Mouse (Mus musculus): Measurements from ENCODE around the gene Igsf3.
"Not testable (repeated sequence)": the region's sequence is repeated elsewhere in the genome, so short reads cannot be mapped to it uniquely, and the experiment has no call there.

Gene Igsf3

DNA sequence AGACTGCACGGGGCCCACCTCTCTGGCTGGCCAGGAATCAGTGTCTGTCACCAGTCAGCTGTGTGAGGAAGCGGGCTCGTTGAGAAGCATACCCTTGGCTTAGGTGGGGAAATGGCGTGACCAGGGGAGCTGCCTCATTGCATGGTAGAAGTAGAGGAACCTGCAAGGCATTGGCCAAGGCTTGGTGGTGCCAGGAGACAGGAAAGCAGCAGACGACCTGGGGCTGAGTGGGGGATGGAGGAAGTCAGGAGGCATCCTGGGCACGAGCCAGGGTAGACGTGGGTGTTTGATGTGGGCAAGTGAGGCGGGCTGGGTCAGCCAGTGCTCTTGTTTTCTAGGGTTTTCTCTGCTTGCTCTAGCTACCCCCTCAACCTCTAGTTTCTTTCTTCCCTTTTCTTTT lies 30.7 kb downstream of the Igsf3 start:
- DNase-seq: peak; percentile 68 to 78

DNA sequence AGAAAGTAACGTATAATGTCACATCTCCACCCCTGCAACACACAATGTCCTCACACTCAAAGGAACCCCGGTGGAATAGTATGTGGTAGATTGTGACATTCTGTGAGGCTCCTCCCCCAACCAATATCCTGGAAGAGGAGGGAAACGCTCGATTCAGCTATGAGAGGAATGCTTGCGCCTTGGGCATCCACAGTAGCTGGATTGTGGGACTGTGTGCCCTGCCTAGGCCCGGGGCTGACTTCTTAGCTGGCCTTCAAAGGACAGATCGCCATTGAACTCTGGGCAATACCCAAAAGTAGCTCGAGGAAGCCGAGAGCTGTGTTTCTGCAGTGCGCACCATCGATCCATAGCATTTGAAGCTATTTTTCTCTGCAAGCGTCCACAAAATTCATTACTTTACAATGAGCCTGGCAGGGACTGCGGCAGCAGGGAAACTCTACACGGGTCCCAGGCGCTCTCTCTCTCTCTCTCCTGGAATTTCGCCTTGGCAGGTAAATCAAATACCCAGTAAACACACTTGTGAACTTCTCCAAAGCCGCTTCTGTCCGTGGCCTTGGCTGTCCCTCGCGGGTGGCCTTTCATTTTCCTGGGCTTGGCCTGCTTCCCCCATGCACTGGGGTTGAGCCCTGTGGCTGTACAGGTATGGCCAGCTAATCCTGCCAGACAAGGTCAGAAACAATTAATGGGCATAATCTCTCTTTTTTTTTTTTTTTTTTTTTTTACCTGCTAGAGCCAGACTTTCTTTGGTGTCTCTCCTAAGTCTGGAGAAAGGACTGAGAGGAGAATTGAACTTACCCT lies 32.3 kb downstream of the Igsf3 start:
- no peak for DNase-seq

DNA sequence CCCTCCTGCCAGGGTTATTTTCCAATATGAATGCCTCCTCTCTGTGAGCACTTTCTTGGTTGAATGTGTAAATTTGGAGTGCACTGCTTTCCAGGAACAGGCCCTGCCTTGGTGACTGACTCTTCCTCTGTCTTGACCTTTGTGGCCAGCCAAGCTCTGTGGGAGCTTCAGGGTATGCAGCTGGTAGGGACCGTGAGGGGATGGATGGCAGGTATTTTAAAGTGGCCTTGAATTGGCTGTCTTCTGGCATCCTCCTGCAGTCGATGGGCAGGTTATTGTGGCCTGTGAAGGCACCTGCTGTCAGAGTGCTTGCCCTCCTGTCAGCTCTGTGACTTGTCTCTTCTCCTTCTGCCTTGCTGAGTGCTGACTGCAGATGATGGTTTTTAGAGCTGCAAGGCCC lies 33.3 kb downstream of the Igsf3 start:
- peak in 1 of 2 experiments; percentile 52 for DNase-seq

DNA sequence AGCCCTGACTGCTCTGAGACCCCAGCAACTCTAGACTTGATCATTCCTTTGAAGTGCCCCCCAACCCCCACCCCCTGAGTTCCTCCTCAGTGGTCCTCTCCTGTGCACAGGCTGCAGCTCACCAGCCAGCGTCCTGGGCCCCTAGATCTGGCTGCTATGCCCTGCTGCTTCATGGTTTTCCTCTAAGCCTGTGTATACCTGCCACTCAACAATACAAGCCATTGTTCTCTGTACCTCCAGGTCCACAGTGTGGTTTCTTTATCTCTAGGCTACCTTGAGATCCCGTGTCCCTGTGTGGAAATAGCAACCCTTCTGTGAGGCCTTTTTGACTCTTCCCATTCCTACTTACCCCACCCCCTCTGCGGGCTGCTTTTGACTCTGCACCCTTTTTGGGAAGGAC lies 33.9 kb downstream of the Igsf3 start:
- no peak for DNase-seq

DNA sequence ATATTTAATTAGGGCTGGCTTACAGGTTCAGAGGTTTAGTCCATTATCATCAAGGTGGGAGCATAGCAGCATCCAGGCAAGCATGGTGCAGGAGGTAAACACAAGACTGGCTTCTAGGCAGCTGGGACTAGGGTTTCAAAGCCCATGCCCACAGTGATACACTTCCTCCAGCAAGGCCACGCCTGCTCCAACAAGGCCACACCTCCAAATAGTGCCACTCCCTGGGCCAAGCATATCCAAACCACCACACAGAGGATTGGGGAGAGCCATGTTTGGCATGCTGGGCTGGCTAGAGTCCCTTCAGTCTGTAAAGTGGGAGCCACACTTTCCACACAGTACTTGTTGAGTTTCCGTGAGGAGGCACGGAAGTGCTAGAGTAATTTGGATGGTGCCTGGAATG lies 34.7 kb downstream of the Igsf3 start:
- no peak for DNase-seq

DNA sequence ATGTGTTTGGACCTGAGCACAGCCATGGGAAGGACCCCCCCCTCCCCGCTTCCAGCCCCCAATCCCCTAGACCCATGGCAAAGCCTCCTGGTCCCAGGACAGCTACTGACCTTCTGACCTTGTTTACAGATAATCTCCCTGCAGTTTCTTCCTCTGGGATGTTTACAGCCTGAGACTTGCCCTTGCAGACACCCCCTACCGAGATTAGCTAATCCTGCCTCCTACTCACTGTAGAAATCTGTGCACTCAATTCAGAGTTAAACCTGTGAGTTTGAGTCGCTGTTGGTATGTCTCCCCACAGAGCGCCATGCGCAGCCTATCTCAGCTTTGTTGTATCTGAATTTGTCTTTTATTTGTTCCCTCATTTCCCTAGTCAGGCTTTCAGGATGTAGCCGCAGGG lies 35.2 kb downstream of the Igsf3 start:
- no peak for DNase-seq

DNA sequence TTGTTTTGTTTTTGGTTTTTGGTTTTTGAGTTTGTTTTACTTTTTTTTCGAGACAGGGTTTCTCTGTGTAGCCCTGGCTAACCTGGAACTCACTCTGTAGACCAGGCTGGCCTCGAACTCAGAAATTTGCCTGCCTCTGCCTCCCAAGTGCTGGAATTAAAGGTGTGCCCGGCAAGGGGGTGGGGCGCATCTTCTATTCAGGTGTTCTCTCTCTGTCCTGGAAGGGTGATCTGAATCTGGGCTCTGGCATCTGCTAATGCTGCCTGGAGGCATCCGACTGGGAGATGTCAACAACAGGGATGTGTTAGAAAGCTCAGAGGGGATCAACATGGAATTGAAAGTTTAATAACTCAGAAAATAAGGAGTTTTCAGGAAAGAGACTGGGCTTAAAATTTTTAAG lies 36.1 kb downstream of the Igsf3 start:
- DNase-seq: not testable (repeated sequence)

DNA sequence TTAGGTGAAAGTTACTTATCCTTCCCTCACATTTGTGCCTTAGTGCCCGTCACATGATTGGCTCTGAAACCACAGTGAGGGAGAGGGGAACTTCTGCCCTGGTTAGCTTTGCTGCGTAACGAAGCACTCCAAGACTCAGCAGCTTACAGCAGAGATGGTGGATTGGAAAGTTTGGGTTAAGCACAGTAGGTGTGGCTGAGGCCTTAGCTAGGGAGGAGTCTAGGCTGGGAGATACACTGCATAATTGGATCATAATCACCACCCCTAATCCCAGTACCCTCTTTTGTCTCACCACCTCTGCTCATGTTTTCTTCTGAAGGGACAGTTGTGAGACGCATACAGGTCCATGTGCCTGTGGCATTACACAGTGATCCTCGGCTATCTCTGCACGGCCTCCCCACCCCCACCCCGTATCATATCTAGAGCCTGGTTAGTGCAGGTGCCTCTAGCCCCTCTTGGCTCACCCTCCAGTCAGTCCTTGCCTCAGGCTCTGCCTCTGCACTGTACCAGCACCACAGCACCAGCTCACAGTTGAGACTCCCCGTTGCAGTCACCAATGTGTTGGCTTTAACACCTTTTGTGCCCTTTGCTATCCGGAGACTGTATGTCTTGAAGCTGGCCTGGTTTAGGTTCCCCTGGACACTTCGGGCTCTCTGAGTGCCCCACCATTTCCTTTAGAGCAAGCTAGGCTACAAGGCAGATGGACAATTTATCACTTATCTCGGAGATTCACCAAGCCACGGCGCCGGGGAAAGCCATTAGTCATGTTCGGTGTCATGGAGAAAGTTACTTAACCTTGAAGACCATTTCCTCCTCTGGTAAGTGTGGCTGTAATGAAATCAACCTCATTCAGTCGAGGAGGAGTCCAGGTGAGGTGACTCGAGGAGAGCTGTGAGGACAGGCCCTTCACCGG lies 42.1 kb downstream of the Igsf3 start:
- no peak for DNase-seq

DNA sequence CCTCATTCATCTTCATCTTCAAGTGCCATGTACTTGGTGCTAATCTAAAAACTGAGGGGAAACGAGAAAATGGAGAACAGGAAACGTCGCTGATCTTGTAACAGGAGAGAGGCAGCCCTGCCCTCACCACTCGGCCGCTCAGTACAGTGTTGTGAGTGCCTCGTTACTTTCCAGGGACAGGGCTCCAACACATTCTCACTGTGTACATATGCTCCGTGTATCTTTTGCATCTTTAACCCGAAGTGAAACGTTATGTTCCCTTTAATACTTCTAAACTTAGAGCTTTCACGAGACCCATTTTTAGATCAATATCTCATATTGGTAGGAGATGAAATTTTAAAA lies 42.7 kb downstream of the Igsf3 start:
- DNase-seq: no peak

DNA sequence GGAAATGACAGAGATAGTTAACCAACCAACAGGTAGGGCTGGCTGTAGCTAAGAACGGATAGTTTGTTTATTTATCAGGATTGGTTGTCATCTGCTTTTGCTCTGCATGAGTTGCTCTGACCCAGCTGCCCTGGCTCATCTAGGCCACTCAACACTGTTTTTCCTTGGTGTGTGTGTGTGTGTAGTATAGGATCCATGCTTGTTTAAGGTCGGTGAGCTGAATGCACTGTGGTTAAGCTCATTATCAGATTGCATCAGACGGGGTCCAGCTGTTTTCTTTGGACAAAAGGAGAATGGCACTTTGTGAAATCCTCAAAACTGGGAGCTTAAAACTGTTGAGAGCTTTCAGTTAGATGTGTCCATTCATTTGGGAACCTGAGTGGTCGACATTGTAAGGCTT lies 46.3 kb downstream of the Igsf3 start:
- no peak for DNase-seq

DNA sequence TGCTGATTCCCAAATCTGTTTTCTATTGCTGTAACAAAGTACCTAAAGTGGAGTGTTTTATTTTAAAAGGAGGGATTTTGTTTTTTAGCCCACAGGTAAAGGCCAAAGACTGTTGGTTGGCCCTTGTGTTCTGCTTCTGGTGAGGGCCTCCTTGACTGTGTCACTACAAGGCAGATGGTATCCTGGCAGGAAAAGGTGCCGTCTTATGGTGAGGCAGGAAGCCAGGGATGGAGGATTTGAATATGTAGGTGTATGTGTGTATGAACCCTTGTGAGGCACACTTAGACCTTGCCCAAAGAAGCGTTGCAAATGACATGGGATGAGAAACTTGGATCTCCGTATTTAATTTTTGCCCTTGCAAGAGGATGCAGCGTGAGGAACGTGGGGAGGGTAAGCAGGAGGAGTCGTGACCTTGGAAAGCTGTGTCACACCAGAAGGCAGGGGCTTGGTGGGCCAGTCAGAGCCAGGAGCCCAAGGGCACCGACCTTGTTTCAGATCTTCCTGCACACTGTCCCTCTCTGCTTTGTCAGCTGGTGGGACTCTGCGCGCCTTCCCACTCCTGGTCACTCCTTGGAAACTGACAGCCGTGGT lies 47.5 kb downstream of the Igsf3 start:
- DNase-seq: peak; percentile 66 to 75

DNA sequence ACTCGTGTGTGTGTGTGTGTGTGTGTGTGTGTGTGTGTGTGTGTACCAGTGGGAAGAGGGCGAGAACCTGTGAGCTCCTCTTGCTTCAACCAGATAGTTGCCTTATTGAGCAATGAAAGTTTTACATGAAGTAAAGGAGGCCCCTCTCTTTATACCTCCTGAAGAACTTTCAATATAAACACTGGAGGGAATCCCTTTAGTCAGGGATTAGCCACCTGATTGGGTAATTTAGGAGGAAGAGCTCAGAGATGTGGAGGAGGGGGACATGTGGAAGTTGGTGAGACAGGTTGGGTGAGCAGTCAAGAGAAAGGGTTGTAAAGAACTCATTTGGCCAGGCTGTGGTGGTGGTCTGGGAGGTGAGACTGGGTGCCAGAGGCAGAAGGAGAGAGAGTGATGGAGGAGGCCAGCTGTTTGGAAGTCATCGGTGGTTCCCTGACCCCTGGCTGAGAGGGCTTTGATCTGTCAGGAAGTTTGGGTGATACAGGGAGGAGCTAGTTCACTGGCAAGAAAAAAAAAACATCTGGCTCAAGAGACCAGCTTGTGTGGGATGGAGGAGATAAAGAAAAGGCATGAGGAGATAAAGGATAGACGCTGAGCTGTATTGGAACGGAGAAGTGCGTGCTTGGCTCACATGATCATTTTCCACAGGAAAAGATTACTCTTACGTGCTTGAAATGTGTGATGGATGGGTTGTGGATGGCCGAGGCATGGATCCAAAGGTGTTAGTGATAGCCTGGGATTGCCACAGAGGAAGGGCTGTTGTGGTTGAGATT lies 53.3 kb downstream of the Igsf3 start:
- no peak for DNase-seq

DNA sequence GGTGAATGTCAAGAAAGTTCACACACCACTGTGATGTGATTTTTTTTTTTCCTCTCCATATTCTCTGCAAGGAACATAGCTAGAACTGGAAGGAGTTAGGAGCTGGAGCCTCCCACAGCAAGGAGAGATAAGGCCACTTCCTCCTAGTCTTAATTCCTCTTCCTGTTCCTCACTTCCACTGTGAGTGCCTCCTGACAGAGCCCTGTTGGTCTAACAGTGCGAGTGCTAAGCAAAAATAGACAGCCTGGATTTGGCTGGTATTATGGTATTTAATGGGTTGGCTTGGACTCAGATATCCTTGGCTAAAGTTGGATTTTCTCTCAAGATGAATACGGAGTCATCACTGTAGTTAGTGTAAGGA lies 53.9 kb downstream of the Igsf3 start:
- DNase-seq: no peak

DNA sequence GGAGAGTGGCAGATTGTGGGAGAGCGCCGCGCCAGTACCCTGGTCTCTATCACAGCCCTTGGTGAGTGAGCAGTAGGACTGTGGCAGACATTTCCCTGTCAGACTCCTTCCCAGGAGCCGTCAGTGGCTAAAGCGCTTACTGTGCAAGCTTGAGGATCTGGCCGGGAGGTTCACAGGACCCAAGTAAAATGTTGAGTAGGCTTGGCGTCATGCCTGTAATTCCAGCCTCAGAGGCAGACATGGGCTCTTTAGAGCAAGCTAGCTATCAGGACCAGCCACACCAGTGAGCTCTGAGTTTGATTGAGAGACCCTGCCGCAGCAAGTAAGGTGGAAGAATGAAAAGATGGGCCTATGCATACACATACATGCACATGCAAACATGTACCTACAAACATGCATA lies 58.8 kb downstream of the Igsf3 start:
- peak; percentile 37 to 50 for DNase-seq

DNA sequence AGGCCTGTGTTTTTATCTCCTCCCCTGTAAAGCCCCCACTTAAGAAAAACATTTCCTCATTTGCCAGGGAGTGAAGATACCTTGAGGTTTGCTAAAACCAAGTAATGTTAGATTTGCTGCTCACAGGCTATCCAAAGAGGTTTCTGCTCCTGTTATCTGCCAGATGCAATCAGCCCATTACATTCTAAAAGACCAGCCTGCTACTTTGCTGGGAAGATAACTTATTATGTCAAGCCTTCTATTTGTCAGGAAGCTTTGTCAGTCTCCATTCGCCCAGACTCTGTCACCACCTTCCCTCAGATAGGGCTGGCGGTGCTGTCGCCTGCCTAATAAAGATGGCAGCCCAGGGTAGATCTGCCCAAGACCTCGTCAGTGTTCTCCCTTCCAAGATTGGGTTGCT lies 59.6 kb downstream of the Igsf3 start:
- DNase-seq: no peak

DNA sequence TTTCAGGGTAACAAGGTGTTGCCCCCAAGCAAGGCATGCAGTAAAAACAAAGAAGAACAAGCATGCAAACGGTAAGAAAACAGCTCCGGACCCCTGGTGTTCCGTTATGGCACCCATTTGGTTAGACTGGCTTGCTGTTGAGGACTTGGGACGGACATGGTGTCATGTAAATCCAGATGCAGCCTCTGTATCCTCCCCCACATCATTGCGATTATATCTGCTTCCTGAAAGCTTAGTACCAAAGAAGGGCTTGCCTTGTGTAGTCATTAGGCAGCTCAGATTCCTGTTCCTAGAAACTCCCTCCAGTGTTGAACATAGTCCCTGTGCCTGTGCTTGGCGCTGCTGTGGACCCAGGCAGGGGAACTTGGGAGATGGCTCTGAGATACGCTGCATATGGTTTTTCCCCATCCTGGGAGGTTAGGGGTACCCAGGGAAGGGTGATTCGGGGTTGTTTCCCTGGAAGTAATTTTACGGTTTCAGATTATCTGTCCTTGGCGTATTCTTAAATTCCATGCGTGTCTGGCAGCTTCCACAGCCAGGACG lies 60.2 kb downstream of the Igsf3 start:
- DNase-seq: no peak

DNA sequence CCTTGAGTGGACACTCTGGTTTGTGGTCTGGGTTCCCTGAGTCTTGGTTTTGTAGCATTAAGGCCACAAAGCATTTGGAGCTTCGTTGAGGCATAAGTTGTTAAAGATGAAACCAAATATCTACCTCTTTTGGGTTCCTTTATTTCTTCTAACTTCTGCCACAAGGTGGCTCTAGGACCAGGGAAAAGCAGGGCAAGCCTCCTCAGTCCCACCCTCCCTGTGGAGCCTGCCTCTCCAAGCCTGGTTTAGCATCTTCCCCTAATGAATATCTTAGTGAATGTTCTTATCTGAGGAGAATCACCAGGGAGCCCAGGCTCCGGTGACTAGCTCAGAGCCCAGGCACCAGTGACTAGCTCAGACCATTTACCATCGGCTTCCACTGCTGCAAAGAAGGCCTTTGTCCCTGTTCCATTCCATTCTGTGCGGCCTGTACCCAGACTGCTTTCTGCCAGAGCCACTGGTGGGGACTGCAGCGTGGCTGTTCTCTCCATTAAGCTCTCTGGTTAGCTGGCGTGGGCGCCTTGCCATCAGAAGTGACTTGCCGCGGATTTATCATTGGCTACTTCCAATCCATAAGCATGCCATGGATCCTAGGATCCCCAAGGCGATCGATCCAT lies 66.5 kb downstream of the Igsf3 start:
- peak; percentile 62 to 66 for DNase-seq

DNA sequence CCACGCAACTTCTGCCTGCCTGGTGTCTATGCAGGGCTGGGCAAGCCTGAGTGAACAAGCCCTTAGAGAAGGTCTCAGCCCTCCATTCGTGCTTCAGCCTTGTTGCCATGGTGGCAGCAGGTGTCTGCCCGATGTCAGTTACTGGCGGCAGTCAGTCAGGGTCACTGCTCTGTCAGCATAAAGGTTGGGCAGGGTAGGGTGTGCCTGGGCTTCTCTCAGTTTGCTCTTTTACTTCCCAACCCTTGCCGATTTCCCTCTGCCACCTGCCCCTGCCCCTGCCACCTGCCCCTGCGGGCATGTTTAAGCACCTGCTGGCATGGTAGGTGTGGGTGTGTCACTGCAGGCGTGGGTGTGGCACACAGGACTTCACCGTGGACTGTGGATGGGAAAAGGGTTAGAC lies 67.6 kb downstream of the Igsf3 start:
- no peak for DNase-seq

DNA sequence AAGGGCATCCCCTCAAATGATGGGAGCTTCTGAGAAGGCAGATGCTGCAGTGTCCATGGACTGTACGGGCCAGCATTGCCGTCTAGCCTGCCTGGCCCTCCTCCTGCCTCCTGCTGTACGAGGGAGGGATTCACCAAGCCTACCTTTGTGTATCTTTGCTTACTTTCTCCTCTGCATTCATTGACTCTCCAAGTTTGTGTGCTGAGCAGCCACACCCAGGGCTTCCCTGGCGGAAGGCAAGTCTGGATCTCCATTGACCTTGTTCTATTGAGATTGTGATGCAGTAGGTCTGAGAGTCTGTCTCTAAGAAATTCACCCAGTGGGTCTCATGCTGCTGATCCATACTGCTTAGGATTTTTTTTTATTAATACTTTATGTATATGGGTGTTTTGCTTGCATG lies 70.4 kb downstream of the Igsf3 start:
- DNase-seq: no peak

DNA sequence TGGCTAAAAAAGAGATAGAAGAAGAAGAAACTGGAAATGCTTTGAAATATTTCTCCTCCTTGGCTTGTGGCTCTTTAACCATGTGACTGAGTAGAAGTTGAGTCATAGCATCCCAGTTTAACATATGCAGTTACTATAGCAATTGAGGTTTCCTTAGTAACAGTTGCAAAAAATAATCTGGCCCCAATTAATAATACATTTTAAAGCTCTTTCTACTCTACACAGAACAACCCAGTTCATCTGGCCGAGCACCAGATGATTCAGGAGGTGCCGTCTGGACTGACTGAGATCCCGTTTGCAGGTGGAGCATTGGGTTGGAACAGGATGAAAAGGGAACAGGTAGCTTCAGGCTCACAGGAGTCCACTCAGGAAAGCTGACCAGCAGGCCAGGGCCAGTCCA lies 71.9 kb downstream of the Igsf3 start:
- no peak for DNase-seq

DNA sequence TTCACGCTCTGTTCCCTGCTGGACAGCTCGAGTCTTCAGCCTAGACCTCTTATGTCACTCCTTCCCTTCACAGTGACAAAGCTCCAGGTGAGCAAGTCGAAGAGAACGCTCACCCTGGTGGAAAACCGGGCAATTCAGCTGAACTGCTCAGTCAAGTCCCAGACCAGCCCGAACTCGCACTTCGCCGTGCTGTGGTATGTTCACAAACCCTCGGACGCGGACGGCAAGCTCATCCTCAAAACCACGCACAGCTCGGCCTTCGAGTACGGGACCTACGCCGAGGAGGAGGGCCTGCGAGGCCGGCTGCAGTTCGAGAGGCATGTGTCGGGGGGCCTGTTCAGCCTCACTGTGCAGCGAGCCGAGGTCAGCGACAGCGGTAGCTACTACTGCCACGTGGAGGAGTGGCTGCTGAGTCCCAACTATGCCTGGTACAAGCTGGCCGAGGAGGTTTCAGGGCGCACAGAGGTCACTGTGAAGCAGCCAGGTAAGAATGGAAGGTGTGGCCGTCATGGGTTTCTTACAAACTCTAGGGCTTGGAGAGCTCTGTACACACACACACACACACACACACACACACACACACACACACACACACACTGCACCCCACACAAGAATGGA lies 74.0 kb downstream of the Igsf3 start:
- DNase-seq: no peak

DNA sequence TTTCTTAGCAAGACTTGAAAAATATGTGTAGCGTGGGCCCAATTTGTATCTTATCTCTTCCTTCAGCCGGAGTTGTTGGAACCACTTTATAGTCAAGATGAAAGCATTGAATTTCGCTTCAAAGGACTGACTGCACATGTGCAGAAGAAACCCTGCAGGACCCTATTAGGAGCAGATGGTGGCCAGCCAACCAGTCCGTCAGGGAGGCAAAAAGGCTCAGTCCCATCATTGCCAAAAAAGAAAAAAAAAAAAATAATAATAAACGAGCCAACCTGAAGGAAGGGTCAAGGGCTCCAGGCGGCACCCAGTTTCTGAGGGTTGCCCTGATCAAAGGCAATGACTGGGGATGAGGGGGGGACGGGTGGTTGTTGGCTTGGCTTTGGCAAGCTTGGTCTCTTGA lies 83.7 kb downstream of the Igsf3 start:
- peak; percentile 76 to 81 for DNase-seq

Data from cerebellum, postnatal 10 days (tissue).